Mouse (Mus musculus) liver (tissue): Measurements from ENCODE around the gene Asphd1.

Experiments used
- DNase-seq: peaks from one replicate; pipeline ENCODE4 v3.0.0-alpha.2; 2020; ENCODE audit warnings: mixed read lengths

Asphd1 gene

DNA sequence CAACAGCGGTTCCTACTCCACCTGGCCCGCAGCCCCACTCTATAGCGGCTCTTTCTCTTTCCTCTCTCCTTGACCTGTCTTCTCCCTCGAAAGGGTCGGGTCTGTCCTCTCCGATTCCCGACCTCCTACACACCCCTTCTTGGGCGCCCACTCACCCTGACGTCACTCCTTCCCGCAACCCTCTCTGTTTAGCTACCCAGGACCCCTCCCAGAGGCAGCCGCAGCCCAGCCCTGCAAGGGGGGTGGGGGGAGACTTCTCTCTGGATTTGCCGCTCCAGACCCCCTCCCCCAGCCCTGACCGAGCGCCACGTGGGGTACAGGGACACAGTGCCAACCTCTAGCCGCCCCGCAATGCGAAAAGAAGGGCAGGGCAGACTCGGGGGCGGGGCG lies at the start of gene Asphd1:
Gene Asphd1, minus strand, starts transcription at position 180 of the 390 bp plus-strand sequence.
- DNase-seq, result no peak

DNA sequence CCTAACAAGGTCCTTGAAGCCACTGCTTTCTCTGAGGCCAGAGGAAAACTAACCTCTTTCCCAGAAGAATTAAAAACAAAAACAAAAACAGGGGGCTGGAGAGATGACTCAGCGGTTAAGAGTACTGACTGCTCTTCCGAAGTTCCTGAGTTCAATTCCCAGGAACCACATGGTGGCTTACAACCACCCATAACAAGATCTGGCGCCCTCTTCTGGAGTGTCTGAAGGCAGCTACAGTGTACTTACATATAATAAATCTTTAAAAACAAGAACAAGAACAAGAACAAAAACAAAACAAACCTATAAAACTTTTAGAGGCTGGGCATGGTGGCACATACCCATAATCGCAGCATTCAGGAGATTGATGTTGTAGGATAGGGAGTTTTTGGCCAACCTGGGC lies 47.1 kb upstream of the Asphd1 start:
- DNase-seq, result no peak

DNA sequence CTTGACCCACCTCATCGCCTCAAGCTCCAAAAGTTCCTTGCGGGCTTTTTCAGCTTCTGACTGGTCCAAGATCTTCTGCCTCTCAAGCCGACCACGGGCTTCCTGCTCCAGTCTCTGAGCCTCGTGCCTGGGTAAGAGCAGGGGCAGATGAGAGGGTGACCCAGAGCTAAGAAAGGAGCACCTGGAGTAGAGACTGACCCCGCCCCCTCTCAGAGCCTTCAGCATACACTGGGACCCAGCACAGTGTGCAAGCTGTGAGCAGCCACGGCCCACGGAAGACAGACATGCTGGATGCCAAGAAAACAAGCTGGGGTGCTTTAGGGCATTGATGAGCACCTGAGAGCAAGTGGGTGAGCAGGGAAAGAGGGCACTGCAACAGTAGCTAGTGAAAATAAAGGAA lies 39.4 kb upstream of the Asphd1 start:
- DNase-seq, result no peak

DNA sequence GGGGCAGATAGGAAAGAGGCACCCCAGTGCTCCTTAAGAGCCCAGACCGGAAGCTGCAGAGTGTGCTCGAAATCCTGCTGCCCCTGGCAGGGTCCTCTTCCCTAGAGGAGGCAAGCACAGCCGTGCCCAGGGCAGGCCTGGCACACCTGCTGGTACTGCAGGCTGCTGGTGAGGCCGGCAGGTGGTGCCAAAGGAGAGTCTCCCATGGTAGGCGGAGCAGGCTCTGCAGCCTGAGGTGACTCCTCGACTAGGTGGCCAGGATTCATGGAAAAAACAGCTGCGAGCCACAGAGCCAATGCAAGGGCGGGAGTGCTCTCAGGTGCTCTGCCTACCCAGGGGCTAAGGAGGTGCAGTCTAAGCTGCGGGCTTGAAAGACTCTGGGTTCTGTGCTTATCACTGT lies 36.9 kb upstream of the Asphd1 start:
- DNase-seq, result peak; percentile 30

DNA sequence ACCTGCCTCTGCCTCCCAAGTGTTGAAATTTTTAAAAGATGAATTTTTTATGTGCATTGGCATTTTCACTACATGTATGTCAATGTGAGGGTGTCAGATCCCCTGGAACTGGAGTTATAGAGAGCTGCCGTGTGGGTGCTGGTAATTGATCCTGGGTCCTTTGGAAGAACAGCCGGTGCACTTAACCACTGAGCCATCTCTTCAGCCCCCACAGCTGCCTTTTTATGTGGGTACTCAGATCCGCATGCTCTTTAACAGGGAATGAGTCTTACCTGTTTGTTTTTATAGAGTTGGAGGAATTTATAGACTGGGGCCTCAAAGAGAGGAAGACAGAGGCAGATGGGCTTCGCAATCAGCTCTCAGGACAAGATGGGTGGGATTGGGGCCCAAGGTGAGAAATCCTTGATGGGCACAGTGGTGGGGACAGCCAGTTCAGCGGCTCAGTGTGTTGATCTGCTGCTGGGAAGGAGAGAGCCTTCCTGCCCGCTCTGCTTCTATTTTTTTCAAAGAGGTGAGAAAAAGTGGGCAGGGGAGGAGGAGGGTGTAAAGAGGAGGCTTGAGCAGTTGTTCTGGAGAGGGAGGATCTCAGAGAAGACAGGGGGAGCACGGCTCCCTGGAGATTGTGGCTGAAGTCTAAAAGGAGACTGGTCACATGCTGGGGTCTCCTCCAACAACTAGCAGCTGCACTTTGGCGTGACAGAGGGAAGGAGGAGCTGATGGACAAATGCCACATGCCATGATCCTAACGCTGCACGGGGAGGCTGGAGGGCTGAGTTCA lies 35.5 kb upstream of the Asphd1 start:
- no peak for DNase-seq

DNA sequence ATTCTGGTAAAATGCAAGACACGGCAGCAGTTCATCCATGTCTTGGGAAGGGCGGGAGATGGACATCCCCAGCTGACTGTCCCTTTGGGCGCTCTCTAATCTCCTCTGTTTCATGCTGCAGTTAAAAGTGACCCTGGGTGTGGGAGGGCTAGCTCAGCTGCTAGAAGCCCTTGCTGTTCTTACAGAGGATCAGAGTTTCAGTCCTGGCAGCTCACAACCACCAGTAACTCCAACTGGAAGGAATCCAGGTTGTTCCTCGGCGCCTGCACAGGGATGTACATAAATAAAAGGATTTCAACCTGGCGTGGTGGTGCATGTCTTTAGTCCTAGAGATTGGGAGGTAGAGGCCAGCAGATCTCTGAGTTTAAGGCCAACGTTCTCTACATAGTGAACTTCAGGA lies 33.7 kb upstream of the Asphd1 start:
- DNase-seq, result no peak

DNA sequence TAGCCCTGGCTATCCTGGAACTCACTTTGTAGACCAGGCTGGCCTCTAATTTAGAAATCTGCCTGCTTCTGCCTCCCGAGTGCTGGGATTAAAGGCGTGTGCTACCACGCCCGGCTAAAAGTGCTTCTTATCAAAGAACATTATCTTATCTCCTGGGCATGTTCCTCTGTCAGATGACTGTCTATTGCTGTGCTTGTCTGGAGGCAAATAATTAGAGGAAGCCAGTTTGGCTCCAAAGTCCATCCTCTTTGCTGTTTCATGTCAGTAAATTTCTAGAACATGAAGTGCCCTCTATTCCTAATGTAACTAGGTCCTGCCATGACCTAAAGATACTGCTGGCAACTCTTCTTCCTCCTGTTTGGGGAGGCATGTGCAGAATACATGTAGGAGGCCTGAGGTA lies 32.7 kb upstream of the Asphd1 start:
- DNase-seq, result no peak

DNA sequence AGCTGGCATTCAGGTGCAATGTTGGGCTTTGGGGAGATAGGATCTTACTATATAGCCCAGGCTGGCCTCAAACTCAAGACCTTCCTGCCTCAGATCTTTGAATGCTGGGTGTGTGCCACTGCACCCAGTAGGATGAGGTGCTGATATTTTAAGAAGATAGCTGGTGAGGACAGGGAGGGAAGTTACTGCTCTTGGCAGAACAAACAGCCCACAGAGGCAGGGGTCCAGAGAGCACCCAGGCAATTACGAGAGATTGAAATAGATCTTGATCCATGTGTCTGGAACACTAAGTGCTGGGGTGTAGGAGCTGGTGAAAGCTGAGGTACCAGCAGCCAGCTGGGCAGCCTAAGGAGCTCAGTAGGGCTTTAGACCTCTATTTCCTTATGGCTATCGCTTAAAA lies 32.2 kb upstream of the Asphd1 start:
- DNase-seq, result no peak

DNA sequence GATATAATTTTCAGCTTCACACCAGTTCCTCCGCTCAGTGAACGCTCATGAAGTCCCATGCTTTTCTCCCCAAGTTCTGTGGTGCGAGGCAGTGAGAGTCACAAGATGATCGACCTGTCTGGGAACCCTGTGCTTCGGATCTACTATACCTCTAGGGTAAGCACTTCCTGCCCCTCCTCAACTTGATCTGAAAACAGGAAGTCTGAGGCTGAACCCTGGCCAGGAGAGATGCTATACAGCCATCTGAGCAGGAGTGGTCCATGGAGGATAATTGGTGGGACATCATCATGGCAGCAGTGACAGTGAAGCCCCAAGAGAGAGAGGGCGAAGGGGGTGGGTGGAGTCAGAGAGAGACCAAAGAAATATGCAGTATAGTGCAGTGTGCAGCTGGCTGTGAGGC lies 29.5 kb upstream of the Asphd1 start:
- no peak for DNase-seq

DNA sequence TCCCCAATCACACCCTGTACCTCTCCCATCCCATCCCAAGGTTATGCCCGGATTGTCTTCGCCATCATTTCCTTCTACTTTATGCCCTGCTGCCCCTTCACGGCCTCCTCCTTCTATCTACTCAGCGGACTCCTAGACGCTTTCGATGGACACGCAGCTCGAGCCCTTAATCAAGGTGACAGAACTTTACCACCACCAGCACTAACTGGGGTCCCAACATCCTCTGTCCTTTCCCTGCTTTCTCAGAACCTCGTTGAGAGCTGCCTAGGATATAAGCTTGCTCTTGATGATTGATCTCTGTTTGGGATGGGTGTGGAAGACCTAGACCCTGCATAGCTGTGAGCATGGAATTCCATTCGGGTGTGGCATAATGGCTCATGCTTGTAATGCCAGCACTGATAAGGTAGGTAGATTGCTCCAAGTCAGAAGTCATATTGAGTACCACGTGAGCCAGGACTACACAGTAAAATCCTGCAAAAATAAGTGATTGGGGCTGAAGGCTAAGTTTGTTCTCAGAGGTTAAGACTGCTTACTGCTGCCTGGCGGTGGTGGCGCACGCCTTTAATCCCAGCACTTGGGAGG lies 27.6 kb upstream of the Asphd1 start:
- DNase-seq, result peak; percentile 18

DNA sequence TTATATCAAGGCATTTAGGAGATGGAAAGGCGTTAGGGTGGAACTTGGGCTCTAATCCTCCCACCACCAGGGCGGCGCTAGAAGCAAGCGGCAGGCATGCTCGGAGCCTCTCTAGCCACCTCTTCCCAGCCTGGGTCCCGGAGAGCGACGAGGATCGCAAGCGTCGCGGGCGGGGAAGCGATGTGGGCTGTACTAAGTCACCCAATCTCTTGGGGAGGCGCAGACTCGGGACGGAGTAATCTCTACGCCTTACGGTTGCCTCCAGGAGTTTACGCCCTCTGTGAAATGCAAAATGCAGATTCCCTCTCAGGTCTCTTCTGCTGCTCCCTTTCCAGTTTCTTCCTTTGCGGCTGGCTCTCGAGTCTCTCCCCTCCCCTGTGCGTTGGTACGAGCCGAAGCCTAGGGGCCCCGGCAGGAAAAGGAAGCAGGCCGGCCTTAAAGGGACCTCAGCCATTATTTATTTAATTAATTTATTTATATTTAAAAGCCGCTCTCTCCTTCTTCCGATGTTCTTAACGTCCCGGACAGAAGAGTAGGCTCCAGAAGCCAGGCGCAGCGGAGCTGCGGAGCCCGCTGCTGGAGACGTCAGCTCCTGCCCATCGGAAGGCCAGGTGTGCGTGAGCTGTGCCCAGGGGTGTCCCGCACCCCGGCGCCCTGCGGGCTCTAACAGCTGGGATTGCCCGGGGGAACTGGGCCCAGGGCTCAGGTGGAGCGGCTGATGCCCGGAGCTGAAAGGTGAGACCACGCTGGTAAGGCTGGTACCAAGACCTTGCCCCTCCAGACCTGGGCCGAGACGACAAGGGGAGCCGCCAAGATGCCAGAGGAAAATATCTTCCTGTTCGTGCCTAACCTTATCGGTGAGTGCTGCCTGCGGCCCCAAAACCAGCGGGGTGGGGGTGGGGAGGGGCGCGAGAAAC lies 26.8 kb upstream of the Asphd1 start, which contains the start of gene Cdiptos:
Gene Cdiptos, minus strand, starts transcription at position 149 of the 917 bp plus-strand sequence.
- DNase-seq, result peak; percentile 97

DNA sequence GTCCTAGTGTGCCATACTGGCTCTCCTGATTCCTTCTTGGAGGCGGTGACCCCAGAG lies 26.3 kb upstream of the Asphd1 start, which contains the start of gene Cdipt:
Gene Cdipt, plus strand, starts transcription at position 22 of the 57 bp plus-strand sequence.
- DNase-seq, result no peak

DNA sequence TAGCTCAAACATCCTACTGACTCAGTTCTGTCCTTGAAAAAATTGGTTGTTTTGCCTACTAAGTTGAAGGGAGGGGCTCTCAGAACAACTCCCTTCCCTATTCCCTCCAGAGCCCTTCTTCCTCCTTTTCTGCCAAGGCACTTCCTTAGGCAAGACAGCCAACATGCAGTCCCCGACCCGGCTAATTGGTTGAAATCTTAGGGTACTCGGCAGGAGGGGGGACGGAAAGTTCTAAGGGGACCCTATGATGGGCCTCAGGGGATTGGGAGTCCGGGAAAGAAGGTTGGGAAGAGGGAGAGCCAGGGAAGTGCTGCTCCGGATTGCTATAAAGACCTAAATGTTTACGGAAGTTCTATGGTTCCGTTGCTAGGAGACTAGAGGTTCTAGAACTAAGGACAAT lies 26.1 kb upstream of the Asphd1 start:
- DNase-seq, result no peak

DNA sequence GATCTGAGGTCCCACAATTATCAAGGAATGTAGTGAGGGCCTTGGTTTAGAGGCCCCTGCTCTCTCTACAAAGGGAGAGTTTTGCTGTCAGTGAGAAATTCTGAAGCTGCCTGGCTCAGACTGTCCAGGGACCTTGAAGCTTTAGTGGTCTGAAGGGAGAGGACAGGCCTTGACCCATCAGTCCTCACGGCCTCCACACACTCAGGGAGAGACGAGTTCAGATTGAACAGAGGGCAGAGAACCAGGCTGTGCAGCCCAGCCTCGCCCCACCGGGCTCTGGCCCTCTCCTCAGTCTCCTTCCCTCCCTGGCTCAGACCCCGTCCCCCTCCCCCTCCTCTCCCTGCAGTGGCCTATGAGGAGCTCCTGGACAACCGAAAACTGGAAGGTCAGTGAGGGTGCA lies 18.0 kb upstream of the Asphd1 start:
- DNase-seq, result no peak

DNA sequence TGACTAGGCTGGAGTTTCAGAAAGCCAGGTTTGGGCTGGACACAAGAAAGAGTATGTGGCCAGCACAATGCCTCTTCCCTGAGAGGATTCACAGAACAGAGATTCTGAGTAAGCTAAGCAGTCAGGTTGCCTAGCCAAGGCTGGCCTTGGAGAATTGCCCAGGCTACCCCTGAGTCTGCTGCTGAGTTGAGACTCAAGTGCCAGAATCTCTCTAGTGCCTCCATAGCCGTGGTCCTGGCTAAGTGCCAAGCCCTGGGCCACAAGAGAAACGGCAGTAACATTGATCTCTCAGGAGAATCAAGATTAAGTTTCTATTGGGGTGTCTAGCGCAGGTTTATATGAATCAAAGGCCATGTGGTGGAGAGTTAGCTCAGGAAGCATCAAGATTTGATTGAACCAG lies 16.2 kb upstream of the Asphd1 start:
- no peak for DNase-seq

DNA sequence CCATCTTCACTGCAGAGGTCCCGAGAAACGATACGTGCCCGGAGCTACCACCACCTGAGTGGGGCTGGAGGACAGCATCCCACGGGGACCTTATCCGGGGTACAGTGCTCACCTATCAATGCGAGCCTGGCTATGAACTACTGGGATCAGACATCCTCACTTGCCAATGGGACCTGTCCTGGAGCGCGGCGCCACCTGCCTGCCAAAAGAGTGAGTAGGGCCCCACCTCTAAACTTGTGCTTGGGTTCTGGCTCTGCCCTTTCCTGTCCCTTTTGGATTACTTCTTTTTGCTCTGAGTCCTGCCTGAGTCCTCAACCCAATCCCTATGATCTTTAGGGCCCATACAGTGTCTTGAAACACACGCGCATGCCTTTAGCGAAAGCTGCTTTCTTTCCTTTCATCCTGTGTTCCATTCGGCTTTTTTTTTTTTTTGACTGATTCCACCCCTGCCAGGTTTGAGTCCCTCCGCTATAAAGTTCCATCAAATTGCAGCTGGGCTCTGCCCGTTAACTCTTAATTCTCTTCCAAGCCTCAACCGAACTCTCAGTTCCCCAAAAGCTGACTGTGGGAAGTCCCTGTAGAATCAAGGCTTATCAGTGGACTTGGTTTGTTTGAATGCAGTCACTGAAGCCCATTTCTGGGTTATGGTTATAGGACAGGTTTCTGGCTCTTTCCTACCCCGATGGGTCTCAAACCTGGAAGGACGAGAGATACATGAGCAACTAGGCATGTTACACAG lies 14.3 kb upstream of the Asphd1 start:
- peak; percentile 48 for DNase-seq

DNA sequence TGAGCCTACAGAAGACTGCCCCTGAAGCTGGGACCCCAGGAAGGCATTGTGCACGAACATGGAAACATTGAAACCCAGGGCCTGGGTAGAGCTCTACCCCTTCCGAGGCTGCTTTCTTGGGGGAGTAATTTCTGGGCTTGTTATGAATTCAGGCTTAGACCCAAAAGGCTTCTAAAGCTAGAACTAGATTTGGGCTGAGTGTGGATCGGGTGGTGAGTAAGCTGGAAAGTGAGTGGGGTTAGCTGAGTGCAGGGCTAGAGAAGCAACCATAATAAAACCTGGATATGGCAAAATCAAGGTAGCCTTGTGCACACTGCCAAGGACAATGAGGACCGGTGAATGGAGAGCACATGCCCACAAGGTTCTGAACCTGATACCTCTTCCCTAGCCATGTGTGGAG lies 12.6 kb upstream of the Asphd1 start:
- no peak for DNase-seq

DNA sequence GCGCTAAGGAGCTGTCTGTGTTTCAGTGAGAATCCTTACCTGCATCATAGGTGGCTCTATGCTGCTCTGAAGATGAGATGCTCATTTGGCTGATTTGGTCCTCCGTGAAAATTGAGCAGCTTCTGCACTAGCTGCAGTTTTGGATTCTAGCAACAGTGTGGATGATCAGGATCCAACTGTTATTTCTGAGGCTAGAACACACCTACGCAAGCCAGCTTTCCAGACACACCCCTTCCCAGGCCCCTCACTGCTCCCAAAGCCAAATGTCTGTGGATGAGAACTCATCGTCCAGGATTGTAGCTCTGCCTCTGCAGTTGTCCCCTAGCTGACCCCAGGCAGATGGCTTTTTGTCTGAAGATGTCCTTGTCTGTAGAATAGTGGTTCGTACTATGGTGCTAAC lies 11.7 kb upstream of the Asphd1 start:
- DNase-seq, result no peak

DNA sequence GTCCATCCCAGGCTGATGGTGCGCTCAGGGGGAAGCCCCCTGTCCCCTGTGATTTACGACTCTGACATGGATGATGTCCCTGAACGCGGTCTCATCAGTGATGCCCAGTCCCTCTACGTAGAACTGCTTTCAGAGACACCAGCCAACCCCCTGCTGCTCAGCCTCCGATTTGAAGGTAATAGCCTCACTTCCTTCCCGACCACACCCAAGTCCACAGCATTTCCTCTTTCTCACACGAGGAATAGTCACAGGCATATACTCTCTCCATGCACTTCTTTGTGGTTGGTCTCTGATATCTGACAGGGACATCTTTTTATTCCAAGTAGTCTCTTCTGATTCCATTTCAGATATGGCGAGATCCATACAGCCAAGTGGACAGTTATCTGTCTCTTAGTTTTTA lies 10.4 kb upstream of the Asphd1 start:
- no peak for DNase-seq

DNA sequence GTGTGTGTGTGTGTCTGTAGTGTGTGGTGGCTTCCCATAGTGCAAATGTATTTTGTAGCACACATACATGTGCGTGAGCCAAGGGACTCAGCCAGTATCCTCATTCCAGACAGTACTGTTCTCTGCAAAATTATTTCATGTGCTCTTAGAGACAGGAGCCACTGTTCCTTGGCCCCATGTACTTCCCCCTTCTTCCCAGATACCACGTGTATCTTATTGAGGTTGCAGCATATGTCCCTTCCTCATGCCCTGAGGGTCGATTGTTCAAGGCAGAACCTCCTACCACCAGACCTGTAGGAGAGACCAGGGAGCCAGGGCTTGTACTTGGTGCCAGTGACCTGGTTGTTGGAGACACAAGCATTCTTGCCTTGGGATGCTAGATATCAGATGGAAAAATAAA lies 5.7 kb upstream of the Asphd1 start:
- no peak for DNase-seq

DNA sequence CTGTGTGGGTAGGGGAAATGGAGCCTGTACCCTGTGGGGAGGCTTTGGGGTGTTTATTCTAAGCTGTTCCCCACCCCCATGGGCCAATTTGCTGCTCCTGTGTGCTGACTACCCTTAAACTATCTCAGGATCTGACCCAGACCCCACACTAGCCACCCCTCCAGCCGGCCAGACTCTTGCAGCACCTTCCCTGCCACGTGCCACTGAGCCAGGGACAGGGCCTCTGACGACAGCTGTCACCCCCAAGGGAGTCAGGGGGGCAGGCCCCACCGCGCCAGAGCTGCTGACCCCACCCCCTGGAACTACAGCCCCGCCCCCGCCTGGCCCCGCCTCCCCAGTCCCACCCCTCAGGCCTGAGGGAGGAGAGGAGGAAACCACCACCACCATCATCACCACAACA lies 3.3 kb upstream of the Asphd1 start:
- no peak for DNase-seq

DNA sequence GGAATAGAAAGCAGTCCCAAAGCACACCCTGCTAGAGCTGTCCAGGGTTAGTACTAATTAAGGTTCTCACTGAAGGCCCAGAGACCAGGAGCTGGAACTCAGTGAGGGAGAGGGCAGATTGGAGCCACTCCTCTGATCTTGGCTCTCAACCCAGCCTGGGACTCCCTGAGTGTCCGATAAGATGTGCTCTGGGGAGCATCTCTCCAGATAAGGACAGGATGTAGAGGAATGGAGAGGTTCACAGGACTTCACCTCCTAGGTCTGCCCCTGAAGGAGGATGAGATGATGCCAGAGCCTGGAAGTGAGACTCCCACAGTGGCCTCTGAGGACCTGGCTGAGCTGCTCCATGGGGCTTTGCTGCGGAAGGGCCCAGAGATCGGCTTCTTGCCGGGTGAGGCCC lies 2.4 kb upstream of the Asphd1 start:
- DNase-seq, result no peak
